Mouse (Mus musculus) ES-E14 (cell line): Measurements from ENCODE around the gene Fbln7. TPM values are rescaled to one million over a fixed set of nuclear protein-coding genes. Genes with fewer than 3 reads are reported as not detected.

Experiments used
- DNase-seq: peaks from one replicate; pipeline ENCODE4 v3.0.0-alpha.2; 2013; ENCODE audit warnings: low read depth, low spot score
- H3K27ac ChIP-seq: 2 replicates; pipeline ENCODE4 v1.5.1; 2012; ENCODE audit warnings: low read depth, mild to moderate bottlenecking, low read length, moderate library complexity, mixed read lengths; ENCODE audit not compliant: poor library complexity, insufficient read depth, severe bottlenecking
- H3K36me3 ChIP-seq: 2 replicates; pipeline ENCODE4 v1.6.1; 2012; ENCODE audit warnings: mild to moderate bottlenecking, low read length, moderate library complexity, mixed read lengths; ENCODE audit not compliant: control insufficient read depth, poor library complexity, insufficient read depth, severe bottlenecking
- H3K4me1 ChIP-seq, 2 experiments: fragments of 150-350 bp in 1 of 2; sonication (generic) in 1 of 2; 2 replicates each; pipeline ENCODE4 v1.6.1; 2012; ENCODE audit warnings: low read length in 2 of 2, mild to moderate bottlenecking in 1 of 2, mixed read lengths in 1 of 2; ENCODE audit not compliant: control insufficient read depth in 2 of 2, insufficient read depth in 2 of 2, poor library complexity in 1 of 2
- H3K4me3 ChIP-seq, 2 experiments: fragments of 150-350 bp in 1 of 2; sonication (generic) in 1 of 2; 2 replicates each; pipeline ENCODE4 v1.5.1; 2012; ENCODE audit warnings: low read length in 2 of 2, low read depth in 1 of 2, mild to moderate bottlenecking in 1 of 2, mixed read lengths in 1 of 2; ENCODE audit not compliant: insufficient read depth in 1 of 2, poor library complexity in 1 of 2, severe bottlenecking in 1 of 2
- H3K9ac ChIP-seq: 2 replicates; pipeline ENCODE4 v1.6.1; 2012; ENCODE audit warnings: low read depth, mild to moderate bottlenecking, low read length, mixed read lengths; ENCODE audit not compliant: poor library complexity, insufficient read depth, severe bottlenecking
- H3K9me3 ChIP-seq: fragments of 150-350 bp; sonication (generic); 2 replicates; pipeline ENCODE4 v1.6.1; 2012; ENCODE audit warnings: low read depth, mild to moderate bottlenecking, low read length; ENCODE audit not compliant: control insufficient read depth, insufficient read depth
- CHD2 ChIP-seq: IDR thresholded peaks from 2 replicates; pipeline ENCODE4 v1.6.1; 2014; ENCODE audit warnings: mild to moderate bottlenecking, low read depth, low read length, inconsistent platforms
- HCFC1 ChIP-seq: IDR thresholded peaks from 2 replicates; pipeline ENCODE4 v1.6.1; 2012; ENCODE audit warnings: low read length, inconsistent platforms, borderline replicate concordance; ENCODE audit not compliant: insufficient read depth
- MAFK ChIP-seq: IDR thresholded peaks from 2 replicates; pipeline ENCODE4 v1.6.1; 2014; ENCODE audit warnings: mild to moderate bottlenecking, low read depth, low read length, inconsistent platforms; ENCODE audit not compliant: insufficient read depth
- ZC3H11A ChIP-seq: IDR thresholded peaks from 2 replicates; pipeline ENCODE4 v1.6.1; 2012; ENCODE audit warnings: low read depth, mild to moderate bottlenecking, inconsistent platforms, low read length, borderline replicate concordance
- ZNF384 ChIP-seq: IDR thresholded peaks from 2 replicates; pipeline ENCODE4 v1.6.1; 2012; ENCODE audit warnings: low read depth, low read length, inconsistent platforms
- in situ Hi-C, 2 experiments: fragments of 600-800 bp; cut with MboI; formaldehyde crosslinking; loops; one replicate each; pipeline ENCODE4 v1.15.1; 2025; ENCODE audit warnings: low sequenced_read_pairs in 2 of 2, inconsistent platforms in 1 of 2; ENCODE audit not compliant: unreplicated experiment in 2 of 2
- total RNA-seq: library from RNA; depleted of rRNA; stranded (reverse); fragments of 300-350 nt; gene quantifications from 2 replicates; pipeline ENCODE4 v1.2.3, GENCODE M21; 2012

Fbln7 gene
- total RNA-seq, 1 experiment = 0.22 TPM

GRCm38 (mm10) chr2:128887866-128888550 is 25.2 kb downstream of the Fbln7 start:
- H3K4me1 ChIP-seq = peaks cover 2 to 13% of the 10 kb centered on the region in 2 experiments; a peak in 2 of 4 replicates
- H3K9me3 ChIP-seq = no peaks in the 10 kb centered on the region
- in situ Hi-C loops = no loop called here
- no peak overlapping the region for H3K4me3 ChIP-seq
- peak overlapping the region; percentile 38; the same call in 1 of the 2 replicates for H3K9ac ChIP-seq
- TF ChIP-seq CHD2 = no peak
- no peak for TF ChIP-seq HCFC1
- no peak for DNase-seq
- H3K36me3 ChIP-seq = no peaks in the 10 kb centered on the region
- H3K27ac ChIP-seq = 0 out of 2 replicates have a peak overlapping the region, but pooled peaks have one; percentile 47

- Histone ChIP-seq H3K4me1 (peaks cover 2 to 13% of the 10 kb centered on the region in 2 experiments; a peak in 2 of 4 replicates), H3K36me3 (no peaks in the 10 kb centered on the region), H3K4me3 (no peak overlapping the region), H3K9ac (no peak overlapping the region), H3K9me3 (no peaks in the 10 kb centered on the region), H3K27ac (no peak overlapping the region)
- 0 out of 2 replicates have a peak, but pooled peaks have one; percentile 21 for TF ChIP-seq ZC3H11A
- no peak for TF ChIP-seq MAFK
- TF ChIP-seq ZNF384 = peak; percentile 69
- no peak for TF ChIP-seq CHD2
- TF ChIP-seq HCFC1 = no peak
- in situ Hi-C loops = no loop called here
- DNase-seq = peak; percentile 44
Observed at GRCm38 (mm10) chr2:128890661-128891335, 28.0 kb downstream of the Fbln7 start.

DNA sequence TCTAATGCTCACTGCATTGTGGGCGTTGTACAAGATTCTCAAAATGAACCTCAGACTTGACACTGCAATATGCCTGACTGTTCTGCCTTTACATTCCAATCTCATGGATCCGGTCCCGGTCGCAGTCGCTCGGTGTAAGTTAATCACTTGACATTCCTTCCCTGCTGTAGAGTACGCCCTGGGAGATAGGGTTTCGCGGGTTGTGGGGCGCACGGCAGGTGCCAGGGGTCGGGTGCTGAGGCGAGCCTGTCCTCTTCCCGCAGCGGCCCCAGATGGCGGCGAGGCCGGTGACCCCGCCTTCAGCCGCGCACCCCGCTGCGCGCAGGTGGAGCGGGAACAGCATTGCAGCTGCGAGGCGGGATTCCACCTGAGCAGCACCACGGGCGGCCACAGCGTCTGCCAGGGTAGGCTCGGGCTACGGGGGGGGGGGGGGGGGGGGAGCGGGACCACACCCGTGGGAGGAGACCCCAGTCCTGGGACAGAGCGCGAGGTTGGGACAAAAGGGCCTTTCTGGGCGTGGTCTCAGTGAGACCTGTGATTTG is 29.5 kb downstream of the Fbln7 start:
- Histone ChIP-seq H3K4me1 (peaks cover 2 to 13% of the 10 kb centered on the region in 2 experiments; a peak in 2 of 4 replicates), H3K27ac (no peak overlapping the region), H3K9me3 (no peaks in the 10 kb centered on the region), H3K4me3 (peak overlapping the region; percentile 15 to 53), H3K36me3 (no peaks in the 10 kb centered on the region), H3K9ac (peak overlapping the region; percentile 18)
- in situ Hi-C loops = no loop called here
- TF ChIP-seq ZC3H11A (no peak), CHD2 (no peak), HCFC1 (no peak), ZNF384 (no peak), MAFK (no peak)
- peak; percentile 34 for DNase-seq

DNA sequence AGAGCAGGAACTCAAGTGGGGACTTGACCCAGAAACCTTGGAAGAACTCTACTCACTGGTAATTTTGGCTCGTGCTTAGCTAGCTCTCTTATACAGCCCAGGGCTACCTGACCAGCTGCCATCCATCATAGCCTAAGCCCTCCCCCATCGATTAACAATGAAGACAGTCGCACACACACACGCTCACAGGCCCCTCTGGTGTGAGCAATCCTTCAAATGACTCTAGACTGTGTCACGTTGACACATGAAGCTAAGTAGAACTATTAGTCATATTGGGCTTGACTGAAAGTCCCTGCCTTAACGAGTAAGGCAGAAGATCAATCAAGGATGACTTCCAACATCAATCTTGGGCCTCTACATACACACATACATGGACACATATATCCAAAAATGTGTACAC is 40.1 kb downstream of the Fbln7 start:
- H3K4me1 ChIP-seq = no peaks in the 10 kb centered on the region
- no peak for TF ChIP-seq ZNF384
- TF ChIP-seq ZC3H11A = no peak
- TF ChIP-seq CHD2 = no peak
- TF ChIP-seq HCFC1 = no peak
- no peak for TF ChIP-seq MAFK
- no peaks in the 10 kb centered on the region for H3K9me3 ChIP-seq
- in situ Hi-C loops = no loop called here
- H3K9ac ChIP-seq = no peak overlapping the region
- H3K36me3 ChIP-seq = no peaks in the 10 kb centered on the region
- no peak overlapping the region for H3K4me3 ChIP-seq
- no peak overlapping the region for H3K27ac ChIP-seq
- no peak for DNase-seq
